In the genomic region with DNA sequence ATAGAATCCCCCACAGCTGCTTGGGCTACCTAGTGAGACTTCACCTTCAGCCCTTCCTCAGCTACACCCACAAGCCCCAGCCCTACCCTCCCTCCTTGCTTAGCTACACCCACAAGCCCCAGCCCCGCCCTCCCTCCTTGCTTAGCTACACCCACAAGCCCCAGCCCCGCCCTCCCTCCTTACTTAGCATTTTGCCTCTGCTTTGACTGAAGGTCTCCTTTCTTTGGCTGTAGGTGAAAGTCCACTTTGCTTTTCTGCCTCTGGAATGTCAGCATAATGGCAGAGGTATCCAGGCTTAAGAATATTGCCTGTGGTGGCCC, we compare ENCODE assay signal across 10 mouse cellular contexts. TPM values are rescaled to one million over a fixed set of nuclear protein-coding genes. Genes with fewer than 3 reads are reported as not detected.
A peak's percentile ranks its signal among the peaks of the same experiment; 100 is the strongest.
DNase-seq lines count a peak whose midpoint lies in the region; ATAC-seq and TF ChIP-seq lines count a peak whose summit lies in the region.
"Had no signal": no experiment of that assay in that cellular context is flagged by ENCODE, and none has a peak within 500 bp of the region (broad histone marks: within the 10 kb centered on the region; RNA-seq: fewer than 3 reads in every experiment).

No protein-coding gene starts in this region.

- no peaks in the 10 kb centered on the region for H3K9me3 ChIP-seq in liver, embryonic 12.5 days (replicated peaks)
- no peaks in the 10 kb centered on the region for H3K9me3 ChIP-seq in kidney, postnatal 0 days (replicated peaks; ENCODE audit: low read length)
- H3K9me3 ChIP-seq in midbrain, embryonic 15.5 days = no peaks in the 10 kb centered on the region

- peak; percentile 19; the same call in 1 of the 2 replicates for TF ChIP-seq POLR2A in small intestine, adult 2 months (IDR thresholded peaks at IDR 0.05; ENCODE audit: low read depth, low read length)

- DNase-seq in liver = peak; percentile 63
- peak; percentile 44 for DNase-seq in embryo, embryonic 10.5 days (ENCODE audit: low spot score)
- no peak for DNase-seq in kidney, postnatal 0 days (ENCODE audit: low spot score)
- DNase-seq in right cerebral cortex, postnatal 4 days = no peak
- DNase-seq in left cerebral cortex, adult 2 months (ENCODE audit: extremely low spot score in 1 of 2, low spot score in 2 of 2) = no peak

- 33% methylated on average over 1 of the region's 2 CpGs for WGBS in liver, embryonic 12.5 days (ENCODE audit: insufficient replicate concordance)
- 23% methylated on average over 2 of the region's 2 CpGs for WGBS in kidney, postnatal 0 days
- 23% methylated on average over 2 of the region's 2 CpGs for WGBS in small intestine, adult 2 months
- WGBS in midbrain, embryonic 15.5 days = 39% methylated on average over 2 of the region's 2 CpGs

- no peak for ATAC-seq in liver, embryonic 12.5 days
- peak; percentile 89 for ATAC-seq in kidney, postnatal 0 days (replicated peaks; ENCODE audit: low FRiP score, low read depth)
- no peak for ATAC-seq in midbrain, embryonic 15.5 days (replicated peaks)

- H3K4me2 ChIP-seq in liver, embryonic 12.5 days = no peak overlapping the region
- 0 out of 2 replicates have a peak overlapping the region, but pooled peaks have one; percentile 13 for H3K4me2 ChIP-seq in kidney, postnatal 0 days (ENCODE audit: low read length)
- no peak overlapping the region for H3K4me2 ChIP-seq in midbrain, embryonic 15.5 days

- H3K27ac ChIP-seq in liver, embryonic 12.5 days = no peak overlapping the region
- peak overlapping the region; percentile 71; the same call in 1 of the 2 replicates for H3K27ac ChIP-seq in kidney, postnatal 0 days
- H3K27ac ChIP-seq in small intestine, adult 2 months (ENCODE audit: insufficient read depth, low read depth, low read length) = peak overlapping the region; percentile 80
- no peak overlapping the region for H3K27ac ChIP-seq in midbrain, embryonic 15.5 days
- H3K27ac ChIP-seq in left cerebral cortex, adult 2 months = no peak overlapping the region
- H3K27ac ChIP-seq: macrophage had no signal

- peaks cover 12% of the 10 kb centered on the region for H3K27me3 ChIP-seq in liver, embryonic 12.5 days (replicated peaks)
- H3K27me3 ChIP-seq in kidney, postnatal 0 days (ENCODE audit: insufficient read depth, low read length) = no peaks in the 10 kb centered on the region
- no peaks in the 10 kb centered on the region for H3K27me3 ChIP-seq in small intestine, adult 2 months (ENCODE audit: control insufficient read depth, insufficient read depth, low read length)
- H3K27me3 ChIP-seq in midbrain, embryonic 15.5 days (replicated peaks) = no peaks in the 10 kb centered on the region

- intact Hi-C loops in left cerebral cortex, adult 2 months (cut with DNase I) = no loop called here

- peaks cover 4% of the 10 kb centered on the region; the same call in 1 of the 2 replicates for H3K4me1 ChIP-seq in liver, embryonic 12.5 days
- peaks cover 33% of the 10 kb centered on the region for H3K4me1 ChIP-seq in kidney, postnatal 0 days (replicated peaks; ENCODE audit: insufficient read depth, low read length)
- peaks cover 8% of the 10 kb centered on the region for H3K4me1 ChIP-seq in small intestine, adult 2 months (ENCODE audit: control insufficient read depth, insufficient read depth, insufficient read length, low read length)
- no peaks in the 10 kb centered on the region for H3K4me1 ChIP-seq in midbrain, embryonic 15.5 days

- H3K36me3 ChIP-seq in liver, embryonic 12.5 days = no peaks in the 10 kb centered on the region
- H3K36me3 ChIP-seq in kidney, postnatal 0 days (ENCODE audit: insufficient read depth, low read length) = 0 out of 2 replicates have a peak, but pooled peaks cover 3% of the 10 kb centered on the region
- no peaks in the 10 kb centered on the region for H3K36me3 ChIP-seq in small intestine, adult 2 months (ENCODE audit: control insufficient read depth, insufficient read depth, low read length)
- H3K36me3 ChIP-seq in midbrain, embryonic 15.5 days (replicated peaks) = no peaks in the 10 kb centered on the region

- no peak overlapping the region for H3K4me3 ChIP-seq in liver, embryonic 12.5 days
- no peak overlapping the region for H3K4me3 ChIP-seq in kidney, postnatal 0 days (replicated peaks; ENCODE audit: low read depth, low read length)
- peak overlapping the region; percentile 42; the same call in 1 of the 2 replicates for H3K4me3 ChIP-seq in small intestine, adult 2 months (ENCODE audit: low read depth, low read length)
- no peak overlapping the region for H3K4me3 ChIP-seq in midbrain, embryonic 15.5 days
- H3K4me3 ChIP-seq in left cerebral cortex, adult 2 months = no peak overlapping the region

- TF ChIP-seq CTCF in kidney, postnatal 0 days (IDR thresholded peaks at IDR 0.05; ENCODE audit: low read depth) = no peak
- no peak for TF ChIP-seq CTCF in small intestine, adult 2 months (IDR thresholded peaks at IDR 0.05; ENCODE audit: extremely low read depth, insufficient read length, insufficient replicate concordance, low read depth, low read length)
- TF ChIP-seq CTCF in left cerebral cortex, adult 2 months (IDR thresholded peaks at IDR 0.05) = no peak

- H3K9ac ChIP-seq in liver, embryonic 12.5 days = no peak overlapping the region
- no peak overlapping the region for H3K9ac ChIP-seq in kidney, postnatal 0 days (ENCODE audit: low read depth, low read length)
- H3K9ac ChIP-seq in midbrain, embryonic 15.5 days = no peak overlapping the region

RNA-seq across cellular contexts. Expression of gene Pax8, which starts 14.6 kb away (rescaled TPM):
- not detected in 2 replicates for polyA plus RNA-seq in liver, embryonic 12.5 days (2016; fragmentation: Nextera tagmentation; extraction: Ambion mirVana)
- 116 and 120 TPM in 2 replicates for polyA plus RNA-seq in kidney, postnatal 0 days (2015; fragmentation: Nextera tagmentation; extraction: Ambion mirVana)
- 2.4 and 10.4 TPM in 2 replicates for polyA plus RNA-seq in small intestine, adult 2 months (2012; rRNA removed)
- polyA plus RNA-seq in midbrain, embryonic 15.5 days (2015; fragmentation: Nextera tagmentation; extraction: Ambion mirVana) = 3.3 and 3.6 TPM in 2 replicates
- total RNA-seq in left cerebral cortex, adult 2 months (2021) = not detected
- total RNA-seq: layer of hippocampus, adult 18-20 months had no signal
- polyA plus RNA-seq: macrophage had no signal

Comparison
In these comparisons a context has a peak if more than half of its experiments do, and no peak if none do; other contexts are left out.
1. DNase-seq: peak in liver (single experiment) and embryo, embryonic 10.5 days (single experiment); none in kidney, postnatal 0 days (single experiment), right cerebral cortex, postnatal 4 days (single experiment) and left cerebral cortex, adult 2 months (0 of 2).
2. H3K27ac ChIP-seq: peak in kidney, postnatal 0 days (single experiment) and small intestine, adult 2 months (single experiment); none in liver, embryonic 12.5 days (single experiment), midbrain, embryonic 15.5 days (single experiment) and left cerebral cortex, adult 2 months (single experiment).
3. RNA of gene Pax8, which starts 14.6 kb away (polyA plus RNA-seq): 116 to 120 TPM in kidney, postnatal 0 days; 2.4 to 10.4 TPM in small intestine, adult 2 months, 3.3 to 3.6 TPM in midbrain, embryonic 15.5 days and not detected in liver, embryonic 12.5 days; every median in the first group is over 10 times any median in the second.